Mouse (Mus musculus) neural tube, embryonic 13.5 days (tissue): ENCODE data around the gene Unc5a. TPM values are rescaled to one million over a fixed set of nuclear protein-coding genes. Genes with fewer than 3 reads are reported as not detected.
A peak's percentile ranks its signal among the peaks of the same experiment; 100 is the strongest.

Experiments
- ATAC-seq: fragments of 200-750 bp; cut with Nextera tagmentation; 2 replicates; pipeline ENCODE4 v1.8.0; 2017; ENCODE audit warnings: low read depth, mild to moderate bottlenecking, moderate TSS enrichment, moderate library complexity
- H3K27ac ChIP-seq: fragments of 300-500 bp; sonication (generic); replicated peaks from 2 replicates; pipeline ENCODE4 v1.5.1; 2015; ENCODE audit warnings: moderate library complexity, mild to moderate bottlenecking, inconsistent platforms
- H3K27me3 ChIP-seq: fragments of 300-500 bp; sonication (generic); 2 replicates; pipeline ENCODE4 v1.6.1; 2015; ENCODE audit warnings: mild to moderate bottlenecking, inconsistent platforms
- H3K36me3 ChIP-seq: fragments of 300-500 bp; sonication (generic); 2 replicates; pipeline ENCODE4 v1.6.1; 2015; ENCODE audit warnings: mild to moderate bottlenecking, inconsistent platforms
- H3K4me1 ChIP-seq: fragments of 300-500 bp; sonication (generic); replicated peaks from 2 replicates; pipeline ENCODE4 v1.6.1; 2015; ENCODE audit warnings: inconsistent platforms
- H3K4me2 ChIP-seq: fragments of 300-500 bp; sonication (generic); 2 replicates; pipeline ENCODE4 v1.6.1; 2015; ENCODE audit warnings: inconsistent platforms, mild to moderate bottlenecking, moderate library complexity
- H3K4me3 ChIP-seq: fragments of 300-500 bp; sonication (generic); 2 replicates; pipeline ENCODE4 v1.5.1; 2015; ENCODE audit warnings: mild to moderate bottlenecking, inconsistent platforms
- H3K9ac ChIP-seq: fragments of 300-500 bp; sonication (generic); 2 replicates; pipeline ENCODE4 v1.6.1; 2015; ENCODE audit warnings: moderate library complexity, mild to moderate bottlenecking, inconsistent platforms
- H3K9me3 ChIP-seq: fragments of 300-500 bp; sonication (generic); 2 replicates; pipeline ENCODE4 v1.6.1; 2016; ENCODE audit warnings: inconsistent platforms
- WGBS: fragments of 180-500 bp; shearing (Covaris S2); methylation state at CpG from one replicate; pipeline ENCODE4 v1.1.7; 2015; 5-methylcytosine and 5-hydroxymethylcytosine counted together
- polyA plus RNA-seq: library from polyadenylated mRNA; unstranded; fragments of >200 nt; fragmentation: Nextera tagmentation; extraction: Ambion mirVana; gene quantifications from 2 replicates; pipeline ENCODE4 v1.2.1, GENCODE M21; 2015

Unc5a gene
- polyA plus RNA-seq = 9.0 and 10.4 TPM in 2 replicates

DNA sequence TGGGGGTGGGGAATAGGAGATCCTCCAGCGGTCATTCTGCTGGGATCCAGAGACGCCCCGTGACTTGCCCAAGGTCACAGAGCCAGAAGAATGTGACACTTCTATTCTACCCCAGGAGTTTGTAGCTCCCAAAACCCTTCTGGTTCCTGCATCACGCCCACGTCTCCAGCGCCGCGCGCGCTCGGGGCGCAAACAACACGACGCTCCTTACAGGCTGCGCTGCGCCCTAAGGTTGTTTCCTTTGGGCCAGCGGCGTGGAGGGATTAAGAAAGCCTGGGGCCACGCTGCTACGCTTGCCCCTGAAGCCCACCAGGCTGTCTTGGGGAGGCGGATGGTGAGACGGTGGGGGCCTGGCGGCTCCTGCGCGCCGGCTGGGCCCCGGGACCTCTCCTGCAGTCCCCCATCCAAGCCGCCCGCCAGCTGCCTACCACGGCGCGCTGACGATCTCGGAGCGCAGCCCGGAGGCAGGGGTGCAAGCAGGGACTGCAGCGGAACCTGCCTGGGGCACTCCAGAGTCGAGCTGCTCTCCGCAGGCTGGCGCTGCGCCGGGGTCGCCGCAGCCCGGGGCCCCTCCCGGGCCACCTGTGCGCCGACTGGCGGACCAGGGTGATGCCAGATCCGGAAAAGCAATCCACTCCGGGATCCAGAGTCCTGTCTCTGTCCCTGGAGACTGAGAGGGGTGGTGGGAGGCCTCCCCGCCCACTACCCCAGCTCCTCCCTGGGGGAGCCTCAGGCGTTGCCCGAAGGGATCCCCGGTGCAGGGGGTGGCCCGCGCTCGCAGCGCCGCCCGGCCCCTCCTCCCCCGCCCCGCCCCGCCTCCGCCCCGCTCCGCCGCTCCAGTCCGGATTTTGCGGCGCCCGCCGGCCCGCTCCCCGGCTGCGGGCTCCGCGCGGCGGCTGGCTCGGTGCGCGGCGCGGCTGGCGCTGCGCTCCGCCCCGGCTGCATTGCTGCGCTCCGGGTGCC, at the start of gene Unc5a:
TSS of gene Unc5a (plus strand) at position 881 of the 963 bp plus-strand sequence.
- under 1% methylated on average over 71 of the region's 91 CpGs for WGBS
- peak; percentile 74 for ATAC-seq
- peaks cover 94% of the 10 kb centered on the region for H3K27me3 ChIP-seq

GRCm38 (mm10) chr13:54912053-54912452, 37.2 kb upstream of the Unc5a start:
- Histone ChIP-seq H3K27ac (no peak overlapping the region), H3K4me3 (no peak overlapping the region), H3K4me2 (peak overlapping the region; percentile 36), H3K4me1 (peaks cover 40% of the 10 kb centered on the region), H3K9me3 (no peaks in the 10 kb centered on the region), H3K36me3 (no peaks in the 10 kb centered on the region), H3K27me3 (peaks cover 60% of the 10 kb centered on the region), H3K9ac (no peak overlapping the region)
- 2% methylated on average over 17 of the region's 17 CpGs for WGBS
- peak; percentile 59; the same call in 1 of the 2 replicates for ATAC-seq

More for the DNA sequence above, at the start of gene Unc5a:
- peak within 1 kb of the TSS; percentile 73 for H3K4me3 ChIP-seq
- peak within 1 kb of the TSS; percentile 99 for H3K4me2 ChIP-seq
- H3K36me3 ChIP-seq = no peaks in the 10 kb centered on the region
- H3K9me3 ChIP-seq = no peaks in the 10 kb centered on the region
- peaks cover 72% of the 10 kb centered on the region for H3K4me1 ChIP-seq
- H3K9ac ChIP-seq = peak within 1 kb of the TSS; percentile 84
- H3K27ac ChIP-seq = peak within 1 kb of the TSS; percentile 87

DNA sequence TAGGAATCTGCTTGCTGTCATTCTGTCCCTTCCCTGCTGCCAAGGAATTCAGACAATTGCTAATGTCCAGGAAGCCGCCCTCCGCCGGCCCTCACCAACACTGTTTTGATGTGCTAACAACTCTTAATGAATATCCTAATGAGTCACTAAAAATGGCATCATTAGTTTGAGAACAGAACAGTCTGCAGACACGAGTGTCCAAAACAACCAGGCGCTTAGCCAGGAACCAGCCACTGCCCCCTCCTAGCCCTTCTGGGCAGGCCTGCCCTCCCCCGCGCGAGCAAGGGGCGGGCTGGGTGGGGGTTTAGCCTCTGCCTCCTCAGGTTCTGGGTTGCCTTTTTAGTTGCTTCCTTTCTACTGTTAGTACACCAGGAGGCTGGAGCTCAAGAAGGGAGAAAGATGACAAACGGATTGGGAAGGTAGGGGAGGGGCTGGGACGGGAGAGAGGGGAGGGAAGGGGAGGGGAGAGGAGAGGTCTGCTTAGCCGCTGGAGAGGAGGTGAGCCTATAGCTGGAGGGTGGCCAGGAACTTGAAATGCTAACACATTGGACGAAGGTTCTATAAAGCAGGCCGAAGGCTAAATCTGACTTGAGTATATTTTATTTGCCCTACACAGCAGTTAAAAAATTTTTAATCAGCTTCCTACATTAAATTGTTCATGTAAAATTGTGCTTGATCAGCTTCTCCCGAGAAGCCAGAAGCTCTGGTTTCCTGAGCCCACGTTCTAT, 36.2 kb upstream of the Unc5a start:
- no peak overlapping the region for H3K27ac ChIP-seq

GRCm38 (mm10) chr13:54916644-54917043, 32.6 kb upstream of the Unc5a start:
- no peaks in the 10 kb centered on the region for H3K9me3 ChIP-seq
- no peak overlapping the region for H3K9ac ChIP-seq
- peaks cover 16% of the 10 kb centered on the region for H3K4me1 ChIP-seq
- no peak overlapping the region for H3K4me3 ChIP-seq
- 66% methylated on average over 5 of the region's 5 CpGs for WGBS
- H3K36me3 ChIP-seq = no peaks in the 10 kb centered on the region
- H3K27ac ChIP-seq = no peak overlapping the region
- no peak for ATAC-seq
- H3K27me3 ChIP-seq = peaks cover 36% of the 10 kb centered on the region
- H3K4me2 ChIP-seq = no peak overlapping the region

More for the DNA sequence above, 36.2 kb upstream of the Unc5a start:
- no peak overlapping the region for H3K9ac ChIP-seq
- 13% methylated on average over 16 of the region's 16 CpGs for WGBS
- H3K4me1 ChIP-seq = peaks cover 33% of the 10 kb centered on the region
- H3K4me2 ChIP-seq = no peak overlapping the region
- no peak overlapping the region for H3K4me3 ChIP-seq
- ATAC-seq = no peak
- no peaks in the 10 kb centered on the region for H3K36me3 ChIP-seq
- no peaks in the 10 kb centered on the region for H3K9me3 ChIP-seq
- peaks cover 56% of the 10 kb centered on the region for H3K27me3 ChIP-seq

GRCm38 (mm10) chr13:54918910-54919309, 30.3 kb upstream of the Unc5a start:
- ATAC-seq = no peak

DNA sequence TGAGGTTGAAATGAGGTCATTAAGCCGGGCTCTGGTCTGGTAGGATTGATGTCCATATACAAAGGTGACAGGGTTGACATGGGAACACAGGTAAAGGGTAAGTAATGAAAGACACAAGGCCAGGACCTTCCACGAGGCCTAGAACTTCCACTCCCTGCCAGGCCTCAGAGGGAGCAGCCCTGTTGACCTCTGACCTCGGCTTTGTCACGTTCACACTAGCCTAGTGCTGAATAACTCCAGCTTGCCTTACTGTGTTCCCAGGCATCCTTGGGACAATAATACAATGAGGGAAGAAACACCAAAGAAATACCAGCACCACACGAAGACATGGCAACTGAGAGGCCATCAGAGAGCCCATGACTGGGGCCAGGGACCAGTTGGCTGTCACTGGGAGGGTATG, 29.5 kb upstream of the Unc5a start:
- H3K9ac ChIP-seq = no peak overlapping the region
- no peaks in the 10 kb centered on the region for H3K4me1 ChIP-seq
- no peak overlapping the region for H3K4me3 ChIP-seq
- 26% methylated on average over 5 of the region's 5 CpGs for WGBS
- H3K36me3 ChIP-seq = no peaks in the 10 kb centered on the region
- H3K9me3 ChIP-seq = no peaks in the 10 kb centered on the region
- H3K27ac ChIP-seq = no peak overlapping the region
- H3K4me2 ChIP-seq = no peak overlapping the region
- peaks cover 10% of the 10 kb centered on the region for H3K27me3 ChIP-seq
- no peak for ATAC-seq

More at GRCm38 (mm10) chr13:54918910-54919309, 30.3 kb upstream of the Unc5a start:
- H3K4me2 ChIP-seq = no peak overlapping the region
- H3K9me3 ChIP-seq = no peaks in the 10 kb centered on the region
- H3K4me1 ChIP-seq = no peaks in the 10 kb centered on the region
- H3K36me3 ChIP-seq = no peaks in the 10 kb centered on the region
- H3K27me3 ChIP-seq = peaks cover 16% of the 10 kb centered on the region
- H3K27ac ChIP-seq = no peak overlapping the region
- H3K4me3 ChIP-seq = no peak overlapping the region
- 79% methylated on average over 8 of the region's 8 CpGs for WGBS
- H3K9ac ChIP-seq = no peak overlapping the region

DNA sequence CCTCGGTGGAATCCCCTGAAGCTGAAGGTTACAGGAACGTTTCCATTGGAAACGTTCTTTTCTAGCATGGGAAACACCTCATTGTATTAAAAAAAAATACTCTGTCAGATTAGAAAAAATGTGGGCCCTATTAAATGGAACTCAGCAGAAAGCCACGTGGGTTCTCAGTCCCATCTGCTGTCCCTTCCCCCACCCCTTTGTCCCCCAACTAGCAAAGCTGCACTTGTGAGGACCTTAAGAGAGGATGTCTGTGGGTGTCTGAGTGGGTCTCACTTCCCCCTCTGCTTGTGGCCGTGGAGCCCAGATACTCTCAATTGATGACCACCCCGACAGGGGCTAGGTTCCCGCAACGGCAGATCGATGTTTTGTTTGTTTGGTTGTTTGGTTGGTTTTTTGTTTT, 27.5 kb upstream of the Unc5a start:
- H3K4me2 ChIP-seq = no peak overlapping the region
- no peaks in the 10 kb centered on the region for H3K4me1 ChIP-seq
- H3K4me3 ChIP-seq = no peak overlapping the region
- no peak for ATAC-seq
- no peak overlapping the region for H3K27ac ChIP-seq
- H3K36me3 ChIP-seq = no peaks in the 10 kb centered on the region
- no peaks in the 10 kb centered on the region for H3K9me3 ChIP-seq
- whole genome bisulfite sequencing = 81% methylated on average over 9 of the region's 9 CpGs
- no peak overlapping the region for H3K9ac ChIP-seq
- H3K27me3 ChIP-seq = peaks cover 6% of the 10 kb centered on the region

GRCm38 (mm10) chr13:54923705-54924104, 25.5 kb upstream of the Unc5a start:
- WGBS = 86% methylated on average over 2 of the region's 2 CpGs
- H3K4me3 ChIP-seq = no peak overlapping the region
- H3K4me1 ChIP-seq = no peaks in the 10 kb centered on the region
- H3K27me3 ChIP-seq = peaks cover under 1% of the 10 kb centered on the region
- no peak overlapping the region for H3K27ac ChIP-seq
- H3K9me3 ChIP-seq = no peaks in the 10 kb centered on the region
- no peak overlapping the region for H3K4me2 ChIP-seq
- no peak for ATAC-seq
- H3K36me3 ChIP-seq = no peaks in the 10 kb centered on the region
- no peak overlapping the region for H3K9ac ChIP-seq

DNA sequence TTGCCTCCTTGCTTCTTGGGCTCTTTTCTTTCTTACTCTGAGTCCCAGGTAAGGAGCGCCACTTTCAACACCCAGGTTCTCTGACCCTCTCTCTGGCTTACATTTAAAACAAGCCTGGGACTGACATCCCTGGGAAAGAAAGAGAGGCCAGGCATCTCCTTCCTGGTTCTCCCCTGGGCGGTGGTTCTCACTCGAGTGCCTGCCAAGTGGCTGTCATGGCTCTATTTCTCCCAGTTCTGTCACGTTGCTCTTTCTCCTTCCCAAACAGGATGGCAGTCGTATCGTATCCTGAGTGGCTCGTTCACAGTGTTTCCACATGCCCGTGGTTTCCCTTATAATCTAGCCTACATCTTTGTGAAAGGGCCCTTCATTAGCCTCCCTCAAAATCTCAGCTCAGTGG, 23.7 kb upstream of the Unc5a start:
- H3K27me3 ChIP-seq = no peaks in the 10 kb centered on the region; the same call in 1 of the 2 replicates
- H3K36me3 ChIP-seq = no peaks in the 10 kb centered on the region
- H3K4me3 ChIP-seq = no peak overlapping the region
- ATAC-seq = no peak
- H3K27ac ChIP-seq = no peak overlapping the region
- H3K4me1 ChIP-seq = no peaks in the 10 kb centered on the region
- H3K9ac ChIP-seq = no peak overlapping the region
- WGBS = 80% methylated on average over 8 of the region's 8 CpGs
- no peaks in the 10 kb centered on the region for H3K9me3 ChIP-seq
- H3K4me2 ChIP-seq = no peak overlapping the region

GRCm38 (mm10) chr13:54926654-54927053, 22.6 kb upstream of the Unc5a start:
- Histone ChIP-seq H3K36me3 (no peaks in the 10 kb centered on the region), H3K27ac (no peak overlapping the region), H3K4me3 (no peak overlapping the region), H3K9ac (no peak overlapping the region), H3K9me3 (no peaks in the 10 kb centered on the region), H3K4me1 (peaks cover 8% of the 10 kb centered on the region), H3K27me3 (peaks cover under 1% of the 10 kb centered on the region; the same call in 1 of the 2 replicates), H3K4me2 (no peak overlapping the region)
- no peak for ATAC-seq
- WGBS = 70% methylated on average over 4 of the region's 4 CpGs

DNA sequence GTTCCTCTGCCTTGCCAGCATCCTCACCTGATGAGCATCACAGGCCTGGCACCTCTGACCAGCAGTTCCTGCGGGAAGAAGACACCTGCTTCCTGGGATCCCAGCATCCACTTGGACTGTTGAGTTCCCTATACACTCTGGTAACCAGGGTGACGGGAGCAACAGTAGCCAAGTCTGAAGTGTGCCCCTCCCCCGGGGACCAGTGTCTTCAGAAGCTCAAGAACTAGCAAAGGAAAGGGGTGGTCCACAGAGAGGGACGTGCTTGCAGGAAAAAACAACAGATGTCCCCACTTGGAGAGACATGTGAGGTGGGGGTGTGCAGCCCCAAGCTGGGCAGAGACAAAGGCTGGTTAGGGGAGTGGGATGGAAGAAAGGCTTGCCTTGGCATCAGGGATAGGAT, 19.1 kb upstream of the Unc5a start:
- 25% methylated on average over 4 of the region's 4 CpGs for WGBS

DNA sequence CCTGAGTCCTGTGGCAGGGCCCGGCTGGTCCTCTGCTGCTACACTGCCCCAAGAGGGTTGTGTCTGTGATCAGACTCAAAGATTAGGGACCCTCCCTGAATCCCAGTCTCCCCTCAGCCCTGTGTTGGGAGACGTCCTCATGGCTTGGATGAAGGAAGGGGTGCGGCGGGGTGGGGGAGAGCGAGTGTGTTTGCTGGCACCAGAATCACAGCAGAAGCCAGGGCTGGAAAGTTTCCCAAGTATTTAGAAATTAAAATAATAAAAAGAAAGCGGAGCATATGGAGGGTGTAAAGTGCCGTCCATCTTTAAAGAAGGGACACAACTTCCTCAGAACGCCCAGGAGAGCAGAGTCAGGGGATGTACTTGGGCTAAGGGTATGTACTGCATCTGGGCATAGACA, 14.3 kb upstream of the Unc5a start:
- H3K4me1 ChIP-seq = peaks cover 27% of the 10 kb centered on the region
- no peak overlapping the region for H3K4me3 ChIP-seq
- WGBS = 81% methylated on average over 8 of the region's 8 CpGs
- H3K36me3 ChIP-seq = no peaks in the 10 kb centered on the region
- H3K27me3 ChIP-seq = peaks cover 46% of the 10 kb centered on the region
- ATAC-seq = no peak
- no peak overlapping the region for H3K9ac ChIP-seq
- no peak overlapping the region for H3K27ac ChIP-seq
- no peak overlapping the region for H3K4me2 ChIP-seq
- no peaks in the 10 kb centered on the region for H3K9me3 ChIP-seq

More for the DNA sequence above, 19.1 kb upstream of the Unc5a start:
- H3K27me3 ChIP-seq = peaks cover 27% of the 10 kb centered on the region
- H3K36me3 ChIP-seq = no peaks in the 10 kb centered on the region
- no peak overlapping the region for H3K9ac ChIP-seq
- H3K4me1 ChIP-seq = peaks cover 21% of the 10 kb centered on the region
- H3K4me3 ChIP-seq = no peak overlapping the region
- no peaks in the 10 kb centered on the region for H3K9me3 ChIP-seq
- ATAC-seq = no peak
- no peak overlapping the region for H3K4me2 ChIP-seq
- no peak overlapping the region for H3K27ac ChIP-seq
